Mouse (Mus musculus): ENCODE data around the gene Sv2b.

DNA sequence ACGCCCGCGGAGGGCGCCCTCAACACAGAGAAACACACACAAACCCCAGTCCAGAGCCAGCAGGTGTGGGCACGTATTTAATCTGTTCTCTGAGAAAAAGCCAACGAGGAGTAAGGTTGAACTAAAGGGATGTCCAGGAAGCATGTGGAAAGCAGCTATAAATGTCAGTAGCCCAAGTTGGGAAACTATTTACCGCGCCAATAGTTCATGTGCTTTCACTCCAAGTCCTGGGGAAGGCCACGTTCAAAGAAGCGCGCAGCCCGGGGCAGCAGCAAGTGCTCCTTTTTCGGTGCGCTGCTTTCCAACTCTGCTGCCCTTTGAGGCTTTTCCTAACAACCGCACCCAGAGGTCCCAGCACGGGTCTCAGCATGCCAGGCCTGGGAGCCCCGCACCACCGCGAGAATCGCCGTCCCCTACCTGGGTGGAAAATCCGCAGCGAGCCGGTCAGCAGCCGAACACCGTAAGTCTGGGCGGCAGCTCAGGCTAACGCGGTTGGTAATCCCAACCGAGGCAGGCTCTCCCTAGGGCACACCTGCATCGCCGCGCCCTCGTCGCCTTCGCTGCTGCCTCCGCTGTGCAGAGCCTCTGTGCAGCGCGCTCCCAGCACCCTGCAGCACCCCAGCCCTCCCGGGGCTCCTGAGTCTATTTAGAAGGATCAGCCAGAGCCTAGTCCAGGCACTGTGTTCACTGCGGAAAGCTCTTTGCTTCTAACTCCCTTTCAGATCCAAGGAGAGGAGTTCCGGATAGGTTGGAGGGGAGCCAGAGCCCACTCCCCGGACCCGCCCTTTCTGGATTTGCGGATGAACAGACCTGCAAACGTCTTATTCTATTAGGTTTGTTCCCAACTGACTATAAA, at the start of gene Sv2b:
- TF ChIP-seq CTCF (IDR thresholded peaks at IDR 0.05; ENCODE audit: extremely low read depth, insufficient read depth, insufficient read length, insufficient replicate concordance) (peak; percentile 14; the same call in 1 of the 2 replicates), POLR2A (IDR thresholded peaks at IDR 0.05; ENCODE audit: low read depth, low read length) (no peak)

Data from spleen, adult 2 months (tissue).